Mouse (Mus musculus): ENCODE measurements at regions not wholly inside any gene's neighbourhood (a gene's known extent, or its start where the extent isn't known, plus 50 kb on each side); places are given as distances from the start of the nearest gene placed in this dataset.
"Not testable (repeated sequence)": the region's sequence is repeated elsewhere in the genome, so short reads cannot be mapped to it uniquely, and the experiment has no call there.

DNA sequence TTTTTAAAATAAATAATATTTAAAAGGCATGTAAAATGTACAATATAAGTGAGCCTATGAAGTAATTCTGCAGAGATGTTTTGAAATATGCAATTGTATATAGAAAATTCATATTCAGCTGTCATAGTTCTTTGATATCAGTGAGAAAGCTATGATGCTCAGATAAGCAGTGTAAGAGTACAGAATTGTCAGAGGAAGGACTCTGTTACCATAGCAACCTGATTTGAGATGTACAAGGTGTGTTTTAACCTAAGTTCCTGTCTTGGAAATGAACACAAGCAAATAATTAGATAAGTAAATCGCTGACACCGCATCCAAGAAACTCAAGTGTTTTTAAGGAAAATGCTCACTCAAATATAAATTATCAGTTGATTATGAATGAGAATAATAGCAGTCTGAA is 271.8 kb downstream of the Gabrg2 start:
- no peak for DNase-seq (ENCODE audit: low read depth, low spot score)

DNA sequence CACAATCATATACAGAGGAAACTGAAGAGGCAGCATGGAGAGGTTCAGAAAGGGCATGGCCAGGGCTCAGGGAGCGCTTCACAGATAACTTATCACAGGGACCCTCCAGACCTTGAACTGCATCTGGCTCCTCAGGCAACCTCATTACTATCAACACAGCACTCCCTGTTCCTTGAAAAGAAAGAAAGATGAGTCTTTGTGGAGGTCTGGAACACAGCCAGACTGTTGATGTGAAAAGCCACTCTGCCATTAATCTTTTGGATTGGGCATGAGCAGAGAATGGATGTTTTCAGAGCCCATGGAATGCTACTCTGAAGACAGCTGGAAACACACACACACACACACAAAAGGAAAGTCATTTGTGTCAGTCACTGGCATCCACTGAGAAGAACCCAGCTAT is 284.0 kb downstream of the Gabrg2 start:
- no peak for DNase-seq (ENCODE audit: low read depth, low spot score)

DNA sequence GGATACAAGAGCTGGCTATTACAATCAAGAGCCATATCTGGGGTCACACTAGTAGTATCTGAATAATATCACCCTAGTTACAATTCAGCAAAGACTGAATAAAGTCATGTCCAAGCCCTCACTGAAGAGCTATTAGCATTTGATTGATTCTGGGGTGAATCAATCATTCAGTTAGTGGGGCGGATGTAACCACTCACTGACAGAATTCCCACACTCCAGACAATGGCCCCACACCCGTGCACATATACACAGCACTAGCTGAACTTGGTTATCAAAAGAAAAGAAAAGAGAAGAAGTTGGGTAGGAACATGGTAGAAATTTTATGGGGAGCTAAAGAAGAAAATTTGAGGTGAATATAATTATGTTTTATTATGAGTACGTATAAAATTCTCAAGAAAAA is 310.0 kb downstream of the Gabrg2 start:
- no peak for DNase-seq (ENCODE audit: low read depth, low spot score)

DNA sequence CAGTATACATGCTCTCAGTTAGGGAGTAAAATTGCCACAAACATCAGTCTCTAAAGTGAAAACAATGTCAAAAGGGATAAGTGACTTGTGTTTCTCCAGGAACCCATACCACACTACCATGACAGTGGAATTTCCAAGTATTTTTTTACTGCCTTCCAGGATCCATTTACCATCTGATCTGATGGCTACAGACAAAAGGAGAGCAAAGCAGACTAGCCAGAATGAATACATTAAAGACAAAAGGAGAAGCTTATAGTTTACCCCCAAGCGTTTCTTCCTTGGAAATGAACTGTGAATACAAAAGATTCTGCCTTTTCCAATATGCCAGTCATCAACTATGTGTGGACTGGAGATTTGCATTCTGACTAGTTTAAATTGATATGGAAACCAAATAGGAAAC is 317.7 kb downstream of the Gabrg2 start:
- no peak for DNase-seq (ENCODE audit: low read depth, low spot score)

DNA sequence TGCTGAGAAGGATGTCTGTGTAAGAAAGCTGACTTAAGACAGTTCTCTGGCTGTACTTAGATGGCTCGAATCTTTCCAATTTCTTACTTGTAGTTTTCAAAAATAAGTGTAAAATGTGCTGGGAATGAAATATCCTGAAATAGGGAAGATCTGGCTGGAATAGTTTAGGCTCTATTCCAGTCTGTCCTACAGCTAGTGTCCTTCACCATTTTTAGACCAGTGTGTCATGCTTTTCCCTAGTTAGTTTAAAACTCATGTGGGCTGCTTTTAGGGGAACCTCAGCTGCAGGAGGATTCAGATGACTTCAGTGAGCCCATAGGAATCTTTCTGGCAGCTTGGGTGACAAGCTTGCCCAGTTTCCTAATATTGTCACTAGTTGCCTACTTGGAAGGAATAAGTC is 348.1 kb downstream of the Gabrg2 start:
- no peak for DNase-seq (ENCODE audit: low read depth, low spot score)

DNA sequence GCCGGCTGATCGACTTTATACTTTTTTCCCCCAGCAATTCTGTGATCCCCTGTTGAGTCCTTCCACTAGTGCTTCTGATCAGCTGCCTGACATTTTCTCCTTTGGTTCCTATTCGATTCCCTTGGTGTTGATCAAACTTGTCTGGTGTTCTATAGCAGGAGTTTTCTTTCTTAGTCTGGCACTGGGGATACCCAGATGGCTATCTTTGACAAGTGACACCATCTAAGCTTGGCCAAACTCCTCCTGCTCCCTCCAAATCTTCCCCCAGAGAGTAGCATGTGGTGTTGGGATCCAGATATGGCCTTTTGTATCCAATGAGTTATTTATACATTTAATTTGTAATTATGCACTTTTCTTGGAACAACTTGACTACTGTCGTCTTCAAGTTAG is 355.2 kb downstream of the Gabrg2 start:
- DNase-seq (ENCODE audit: low read depth, low spot score): no peak

DNA sequence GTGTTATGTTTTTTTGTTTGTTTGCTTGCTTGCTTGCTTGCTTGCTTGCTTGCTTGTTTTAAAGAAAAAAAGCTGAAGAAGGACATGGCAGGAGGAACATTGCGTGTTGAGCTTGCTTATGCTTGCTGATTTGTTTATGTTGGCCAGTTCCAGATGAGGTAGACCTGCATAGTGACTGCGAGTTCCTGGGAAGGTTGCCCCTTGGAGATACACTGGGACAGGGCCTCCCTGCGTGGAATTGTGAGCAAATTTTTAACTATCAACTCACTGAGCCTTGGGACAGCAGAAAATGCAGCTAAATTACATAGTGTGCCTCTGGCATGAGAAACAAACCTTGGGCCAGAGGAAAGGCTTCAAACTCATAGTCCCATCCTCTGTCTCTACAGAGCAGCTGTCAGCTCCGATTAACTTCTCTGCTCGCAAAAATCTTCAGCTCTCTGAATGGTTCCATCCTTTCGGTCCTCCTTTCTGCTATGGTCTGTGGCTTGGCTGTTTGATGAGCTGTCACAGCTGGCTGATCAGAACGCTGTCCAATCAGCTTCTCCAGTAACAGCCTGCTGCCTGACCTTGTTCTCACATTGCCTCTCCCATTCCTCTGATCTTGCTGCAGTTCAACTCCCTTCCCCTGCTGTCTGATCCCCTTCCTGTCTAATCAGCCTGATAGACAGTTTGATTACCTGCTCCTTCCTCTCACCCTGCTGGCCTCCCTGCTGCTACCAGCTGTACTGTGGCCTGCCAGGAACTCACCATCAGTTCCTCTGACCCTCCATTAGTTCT is 355.7 kb downstream of the Gabrg2 start:
- DNase-seq (ENCODE audit: low read depth, low spot score): peak; percentile 4

DNA sequence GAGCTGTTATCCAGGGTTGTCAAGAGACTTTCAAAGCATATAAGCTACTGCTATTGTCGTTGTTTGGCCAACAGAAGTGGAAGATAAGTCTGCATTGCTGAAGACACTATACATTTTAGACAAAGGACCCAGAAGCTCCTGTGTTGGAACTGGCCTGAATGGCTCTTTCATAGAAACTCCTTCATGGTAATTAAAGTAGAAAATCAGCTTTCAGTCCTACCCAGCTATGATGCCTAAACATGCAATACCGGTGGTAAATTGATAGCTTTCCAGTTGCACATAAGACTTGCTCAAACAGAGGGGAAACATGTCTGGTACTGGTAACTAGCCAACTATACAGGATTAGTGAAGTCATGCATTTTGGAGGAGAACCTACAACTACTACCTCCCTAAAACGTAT is 356.6 kb downstream of the Gabrg2 start:
- DNase-seq (ENCODE audit: low read depth, low spot score): no peak

DNA sequence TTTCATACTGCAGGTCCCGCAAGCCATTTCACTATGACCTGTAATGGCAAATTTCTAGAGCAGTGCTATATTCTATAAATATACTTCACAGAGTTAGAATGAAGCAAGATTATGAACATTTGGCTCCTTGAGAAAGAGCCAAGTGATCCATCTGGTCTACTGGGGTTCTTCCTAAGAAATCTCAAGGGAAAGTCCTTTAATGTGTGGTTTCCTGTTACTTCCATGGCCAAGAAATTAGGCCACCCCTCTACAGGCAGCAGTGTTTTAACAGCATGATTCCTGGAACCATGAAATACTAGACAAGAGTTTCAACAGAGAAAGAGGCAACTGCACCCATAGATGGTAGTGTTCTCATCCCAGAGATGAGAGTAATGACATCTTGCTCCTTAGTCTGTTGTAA is 401.7 kb downstream of the Gabrg2 start:
- DNase-seq (ENCODE audit: low read depth, low spot score): no peak

DNA sequence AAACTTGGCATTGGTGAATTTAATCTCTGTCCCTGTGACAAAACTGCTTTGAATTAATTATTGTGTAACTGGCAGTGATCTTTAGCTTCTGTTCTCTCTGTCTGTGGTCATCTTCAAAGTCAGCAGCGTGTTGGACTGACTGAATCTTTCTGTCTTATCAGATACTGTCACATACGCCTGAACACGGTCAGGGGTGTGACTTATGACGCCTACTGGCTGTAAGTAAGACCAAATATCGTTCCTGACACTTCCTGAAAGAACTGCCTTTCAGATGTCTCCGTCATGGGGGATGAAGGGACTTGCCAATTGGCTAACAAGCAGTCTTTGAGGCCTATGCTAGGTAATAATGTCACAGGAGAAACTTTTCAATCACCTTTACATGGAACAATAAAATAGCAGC is 402.2 kb downstream of the Gabrg2 start:
- DNase-seq (ENCODE audit: low read depth, low spot score): no peak

DNA sequence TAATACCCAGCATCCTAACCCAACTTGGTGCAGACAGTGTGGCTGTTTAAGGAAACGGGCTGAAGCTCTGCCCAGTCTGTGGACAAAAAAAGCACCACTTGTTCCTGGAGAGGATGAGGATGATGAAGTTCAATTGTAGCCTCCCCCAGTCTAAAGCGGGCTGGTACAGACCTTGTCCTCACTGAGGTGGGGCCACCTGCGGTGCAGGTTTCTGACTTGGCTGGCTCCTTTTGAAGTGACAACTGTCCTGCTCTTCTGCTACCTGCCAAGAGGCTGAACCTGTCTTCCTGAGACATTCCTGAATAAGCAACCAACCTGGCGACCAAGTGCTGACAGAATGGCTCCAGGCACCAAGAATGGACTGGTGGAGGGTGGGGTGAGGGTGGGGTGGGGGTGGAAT is 409.2 kb downstream of the Gabrg2 start:
- DNase-seq (ENCODE audit: low read depth, low spot score): not testable (repeated sequence)
